Mouse (Mus musculus): ENCODE data around the gene Cmtm5. TPM values are rescaled to one million over a fixed set of nuclear protein-coding genes. Genes with fewer than 3 reads are reported as not detected.
A peak's percentile ranks its signal among the peaks of the same experiment; 100 is the strongest.

The Cmtm5 gene
- polyA plus RNA-seq, 1 experiment, result not detected

GRCm38 (mm10) chr14:54925349-54926342, 10.4 kb upstream of the Cmtm5 start, which contains the start of gene Efs:
Gene Efs, minus strand, starts transcription at chr14:54926126.
- Histone ChIP-seq H3K4me3 (no peak within 1 kb of the TSS), H3K4me2 (ENCODE audit: low read depth) (peak within 1 kb of the TSS; percentile 34), H3K79me2 (ENCODE audit: control insufficient read depth, insufficient read depth) (no peaks in the 10 kb centered on the region), H3K27me3 (ENCODE audit: control insufficient read depth, insufficient read depth, insufficient read length) (peaks cover 31% of the 10 kb centered on the region), H3K36me3 (ENCODE audit: control insufficient read depth, insufficient read depth) (no peaks in the 10 kb centered on the region), H3ac (ENCODE audit: control insufficient read depth, insufficient read length) (no peak within 1 kb of the TSS)
- TF ChIP-seq MYOG (IDR thresholded peaks at IDR 0.05; ENCODE audit: control insufficient read depth in 1 of 3, insufficient read depth in 1 of 3, insufficient read length in 2 of 3, low read depth in 2 of 3) (no peak), MYOD1 (IDR thresholded peaks at IDR 0.05; ENCODE audit: control insufficient read depth in 1 of 3, insufficient read length in 2 of 3, low read depth in 2 of 3) (peak in 1 of 3 experiments; percentile 11), MAX (IDR thresholded peaks at IDR 0.05; ENCODE audit: low read depth) (no peak)

GRCm38 (mm10) chr14:54926401-54927158, 9.5 kb upstream of the Cmtm5 start:
- Histone ChIP-seq H3K79me2 (ENCODE audit: control insufficient read depth, insufficient read depth) (no peaks in the 10 kb centered on the region), H3K4me2 (ENCODE audit: low read depth) (peak overlapping the region; percentile 34), H3K27me3 (ENCODE audit: control insufficient read depth, insufficient read depth, insufficient read length) (peaks cover 26% of the 10 kb centered on the region), H3K4me3 (no peak overlapping the region), H3ac (ENCODE audit: control insufficient read depth, insufficient read length) (no peak overlapping the region), H3K36me3 (ENCODE audit: control insufficient read depth, insufficient read depth) (no peaks in the 10 kb centered on the region)
- TF ChIP-seq SRF (IDR thresholded peaks at IDR 0.05; ENCODE audit: control insufficient read depth, insufficient read length, low read depth), result no peak
- no peak for TF ChIP-seq USF1 (IDR thresholded peaks at IDR 0.05; ENCODE audit: low read depth)
- no peak for TF ChIP-seq MYOD1 (IDR thresholded peaks at IDR 0.05; ENCODE audit: control insufficient read depth in 1 of 3, insufficient read length in 2 of 3, low read depth in 2 of 3)
- no peak for TF ChIP-seq POLR2AphosphoS2 (IDR thresholded peaks at IDR 0.05; ENCODE audit: insufficient read length, low read depth)
- TF ChIP-seq REST (IDR thresholded peaks at IDR 0.05; ENCODE audit: insufficient read depth, insufficient read length), result no peak
- no peak for TF ChIP-seq CEBPB (IDR thresholded peaks at IDR 0.05; ENCODE audit: insufficient read depth, poor library complexity, severe bottlenecking)
- TF ChIP-seq TCF12 (IDR thresholded peaks at IDR 0.05; ENCODE audit: insufficient read depth, poor library complexity, severe bottlenecking), result no peak

- Histone ChIP-seq H3K4me3 (no peak overlapping the region), H3K27me3 (ENCODE audit: control insufficient read depth, insufficient read depth, insufficient read length) (peaks cover 26% of the 10 kb centered on the region), H3K4me2 (ENCODE audit: low read depth) (no peak overlapping the region), H3K36me3 (ENCODE audit: control insufficient read depth, insufficient read depth) (no peaks in the 10 kb centered on the region), H3K79me2 (ENCODE audit: control insufficient read depth, insufficient read depth) (no peaks in the 10 kb centered on the region), H3ac (ENCODE audit: control insufficient read depth, insufficient read length) (no peak overlapping the region)
- no peak for TF ChIP-seq MYOG (IDR thresholded peaks at IDR 0.05; ENCODE audit: control insufficient read depth in 1 of 3, insufficient read depth in 1 of 3, insufficient read length in 2 of 3, low read depth in 2 of 3)
- no peak for TF ChIP-seq MAX (IDR thresholded peaks at IDR 0.05; ENCODE audit: low read depth)
- no peak for TF ChIP-seq POLR2A (IDR thresholded peaks at IDR 0.05; ENCODE audit: insufficient read length, low read depth)
- TF ChIP-seq REST (IDR thresholded peaks at IDR 0.05; ENCODE audit: insufficient read depth, insufficient read length), result no peak
- TF ChIP-seq SRF (IDR thresholded peaks at IDR 0.05; ENCODE audit: control insufficient read depth, insufficient read length, low read depth), result no peak
- TF ChIP-seq USF1 (IDR thresholded peaks at IDR 0.05; ENCODE audit: low read depth), result no peak
- no peak for TF ChIP-seq TCF3 (IDR thresholded peaks at IDR 0.05; ENCODE audit: insufficient read length, low read depth)
- TF ChIP-seq POLR2AphosphoS2 (IDR thresholded peaks at IDR 0.05; ENCODE audit: insufficient read length, low read depth), result no peak
- no peak for TF ChIP-seq TCF12 (IDR thresholded peaks at IDR 0.05; ENCODE audit: insufficient read depth, poor library complexity, severe bottlenecking)
- TF ChIP-seq CEBPB (IDR thresholded peaks at IDR 0.05; ENCODE audit: insufficient read depth, poor library complexity, severe bottlenecking), result no peak
- no peak for TF ChIP-seq MYOD1 (IDR thresholded peaks at IDR 0.05; ENCODE audit: control insufficient read depth in 1 of 3, insufficient read length in 2 of 3, low read depth in 2 of 3)
- no peak for TF ChIP-seq E2F4 (IDR thresholded peaks at IDR 0.05; ENCODE audit: insufficient read depth)
These were observed 8.8 kb upstream of the Cmtm5 start for GRCm38 (mm10) chr14:54927296-54927695.

GRCm38 (mm10) chr14:54929801-54930200, 6.3 kb upstream of the Cmtm5 start:
- H3K4me2 ChIP-seq (ENCODE audit: low read depth), result no peak overlapping the region
- no peak overlapping the region for H3ac ChIP-seq (ENCODE audit: control insufficient read depth, insufficient read length)
- H3K4me3 ChIP-seq, result no peak overlapping the region
- no peaks in the 10 kb centered on the region for H3K79me2 ChIP-seq (ENCODE audit: control insufficient read depth, insufficient read depth)
- H3K36me3 ChIP-seq (ENCODE audit: control insufficient read depth, insufficient read depth), result no peaks in the 10 kb centered on the region
- TF ChIP-seq CEBPB (IDR thresholded peaks at IDR 0.05; ENCODE audit: insufficient read depth, poor library complexity, severe bottlenecking) (no peak), MYOD1 (IDR thresholded peaks at IDR 0.05; ENCODE audit: control insufficient read depth in 1 of 3, insufficient read length in 2 of 3, low read depth in 2 of 3) (peak in 1 of 3 experiments; percentile 3), POLR2AphosphoS2 (IDR thresholded peaks at IDR 0.05; ENCODE audit: insufficient read length, low read depth) (no peak), E2F4 (IDR thresholded peaks at IDR 0.05; ENCODE audit: insufficient read depth) (no peak), POLR2A (IDR thresholded peaks at IDR 0.05; ENCODE audit: insufficient read length, low read depth) (no peak), SRF (IDR thresholded peaks at IDR 0.05; ENCODE audit: control insufficient read depth, insufficient read length, low read depth) (no peak), TCF3 (IDR thresholded peaks at IDR 0.05; ENCODE audit: insufficient read length, low read depth) (no peak), MYOG (IDR thresholded peaks at IDR 0.05; ENCODE audit: control insufficient read depth in 1 of 3, insufficient read depth in 1 of 3, insufficient read length in 2 of 3, low read depth in 2 of 3) (peak in 1 of 3 experiments; percentile 3), MAX (IDR thresholded peaks at IDR 0.05; ENCODE audit: low read depth) (no peak)
- H3K27me3 ChIP-seq (ENCODE audit: control insufficient read depth, insufficient read depth, insufficient read length), result peaks cover 30% of the 10 kb centered on the region
